Mouse (Mus musculus) heart, postnatal 0 days (tissue): ENCODE data around the gene 2210016F16Rik. TPM values are rescaled to one million over a fixed set of nuclear protein-coding genes. Genes with fewer than 3 reads are reported as not detected.

Source experiments
- ATAC-seq: fragments of 200-750 bp; cut with Nextera tagmentation; 2 replicates; pipeline ENCODE4 v1.8.0; 2017; ENCODE audit warnings: low read depth, moderate number of reproducible peaks, moderate library complexity; ENCODE audit not compliant: insufficient read depth
- DNase-seq: peaks from one replicate; pipeline ENCODE4 v3.0.0-alpha.2; 2016; ENCODE audit warnings: low spot score
- H3K27ac ChIP-seq: fragments of 300-500 bp; sonication (generic); 2 replicates; pipeline ENCODE4 v1.5.1; 2014; ENCODE audit warnings: low read depth, mild to moderate bottlenecking
- H3K27me3 ChIP-seq: fragments of 300-500 bp; sonication (generic); 2 replicates; pipeline ENCODE4 v1.6.1; 2014; ENCODE audit warnings: low read length, mixed read lengths; ENCODE audit not compliant: control insufficient read depth, insufficient read depth
- H3K36me3 ChIP-seq: fragments of 300-500 bp; sonication (generic); replicated peaks from 2 replicates; pipeline ENCODE4 v1.6.1; 2014; ENCODE audit warnings: low read length, mixed read lengths; ENCODE audit not compliant: control insufficient read depth, insufficient read depth
- H3K4me1 ChIP-seq: fragments of 300-500 bp; sonication (generic); 2 replicates; pipeline ENCODE4 v1.6.1; 2014; ENCODE audit warnings: antibody characterized with exemption; ENCODE audit not compliant: control insufficient read depth, insufficient read depth
- H3K4me2 ChIP-seq: fragments of 300-500 bp; sonication (generic); 2 replicates; pipeline ENCODE4 v1.6.1; 2014; ENCODE audit warnings: low read depth, mild to moderate bottlenecking, low read length, moderate library complexity
- H3K4me3 ChIP-seq: fragments of 300-500 bp; sonication (generic); 2 replicates; pipeline ENCODE4 v1.5.1; 2014; ENCODE audit warnings: low read depth, low read length
- H3K9ac ChIP-seq: fragments of 300-500 bp; sonication (generic); replicated peaks from 2 replicates; pipeline ENCODE4 v1.6.1; 2014; ENCODE audit warnings: low read depth, low read length, mixed read lengths
- H3K9me3 ChIP-seq: fragments of 300-500 bp; sonication (generic); replicated peaks from 2 replicates; pipeline ENCODE4 v1.6.1; 2016; ENCODE audit warnings: low read length; ENCODE audit not compliant: control insufficient read depth
- CTCF ChIP-seq: IDR thresholded peaks from 2 replicates; pipeline ENCODE4 v1.5.1; 2016; ENCODE audit warnings: antibody characterized with exemption, control low read depth, low read depth
- EP300 ChIP-seq: IDR thresholded peaks from 2 replicates; pipeline ENCODE4 v1.6.1; 2016; ENCODE audit warnings: antibody characterized with exemption, low read depth
- WGBS: fragments of 180-500 bp; shearing (Covaris S2); extraction: QIAGEN DNeasy Blood & Tissue Kit; methylation state at CpG from one replicate; pipeline ENCODE4 v1.1.7; 2014; 5-methylcytosine and 5-hydroxymethylcytosine counted together
- polyA plus RNA-seq: library from polyadenylated mRNA; unstranded; fragments of >200 nt; fragmentation: Nextera tagmentation; extraction: Ambion mirVana; gene quantifications from 2 replicates; pipeline ENCODE4 v1.2.1, GENCODE M21; 2015
- total RNA-seq: library from RNA; depleted of rRNA; stranded (reverse); fragments of >200 nt; gene quantifications from 2 replicates; pipeline ENCODE4 v1.2.3, GENCODE M21; 2014; ENCODE audit warnings: low replicate concordance; rRNA removed

2210016F16Rik gene
- total RNA-seq (24.9 and 32.7 TPM in 2 replicates), polyA plus RNA-seq (25.7 and 26.5 TPM in 2 replicates)

GRCm38 (mm10) chr13:58384779-58385546, at the start of gene 2210016F16Rik:
Gene 2210016F16Rik, minus strand, starts transcription at chr13:58385225.
- TF ChIP-seq CTCF (no peak), EP300 (no peak)
- Histone ChIP-seq H3K36me3 (peaks cover 30% of the 10 kb centered on the region), H3K9ac (peak within 1 kb of the TSS; percentile 57), H3K4me2 (peak within 1 kb of the TSS; percentile 72), H3K27me3 (no peaks in the 10 kb centered on the region), H3K4me3 (peak within 1 kb of the TSS; percentile 56), H3K27ac (peak within 1 kb of the TSS; percentile 2; the same call in 1 of the 2 replicates), H3K4me1 (peaks cover 6% of the 10 kb centered on the region; the same call in 1 of the 2 replicates), H3K9me3 (0 out of 2 replicates have a peak, but pooled peaks cover 17% of the 10 kb centered on the region)
- ATAC-seq (peak; percentile 74), DNase-seq (peak; percentile 61)
- WGBS, result 3% methylated on average over 78 of the region's 80 CpGs

GRCm38 (mm10) chr13:58423061-58423660, 38.1 kb upstream of the 2210016F16Rik start:
- no peaks in the 10 kb centered on the region for H3K27me3 ChIP-seq
- no peaks in the 10 kb centered on the region for H3K36me3 ChIP-seq
- H3K9ac ChIP-seq, result no peak overlapping the region
- H3K4me3 ChIP-seq, result no peak overlapping the region
- TF ChIP-seq CTCF, result no peak
- no peak; the same call in 1 of the 2 replicates for TF ChIP-seq EP300
- no peaks in the 10 kb centered on the region for H3K9me3 ChIP-seq
- H3K4me1 ChIP-seq, result peaks cover 18% of the 10 kb centered on the region
- WGBS, result 15% methylated on average over 10 of the region's 10 CpGs
- 0 out of 2 replicates have a peak overlapping the region, but pooled peaks have one; percentile 10 for H3K4me2 ChIP-seq
- DNase-seq, result peak; percentile 70
- ATAC-seq, result peak; percentile 90
- H3K27ac ChIP-seq, result peak overlapping the region; percentile 71

GRCm38 (mm10) chr13:58422242-58422641, 37.2 kb upstream of the 2210016F16Rik start:
- Histone ChIP-seq H3K27me3 (no peaks in the 10 kb centered on the region), H3K4me3 (no peak overlapping the region), H3K36me3 (no peaks in the 10 kb centered on the region), H3K27ac (no peak overlapping the region), H3K9me3 (no peaks in the 10 kb centered on the region), H3K9ac (no peak overlapping the region), H3K4me1 (peaks cover 18% of the 10 kb centered on the region), H3K4me2 (no peak overlapping the region)
- 61% methylated on average over 4 of the region's 4 CpGs for WGBS
- DNase-seq (no peak), ATAC-seq (no peak)
- TF ChIP-seq CTCF, result no peak
- TF ChIP-seq EP300, result no peak

- TF ChIP-seq CTCF (no peak), EP300 (no peak)
- no peak overlapping the region for H3K9ac ChIP-seq
These were observed 36.0 kb upstream of the 2210016F16Rik start for GRCm38 (mm10) chr13:58421026-58421425.

GRCm38 (mm10) chr13:58419266-58419665, 34.2 kb upstream of the 2210016F16Rik start:
- Histone ChIP-seq H3K4me2 (no peak overlapping the region), H3K4me3 (no peak overlapping the region), H3K36me3 (no peaks in the 10 kb centered on the region), H3K4me1 (peaks cover 23% of the 10 kb centered on the region), H3K27ac (no peak overlapping the region), H3K9ac (no peak overlapping the region), H3K9me3 (no peaks in the 10 kb centered on the region), H3K27me3 (no peaks in the 10 kb centered on the region)
- no peak for TF ChIP-seq CTCF
- WGBS, result 100% methylated on average over 1 of the region's 1 CpGs
- DNase-seq (no peak), ATAC-seq (no peak)

More at GRCm38 (mm10) chr13:58421026-58421425, 36.0 kb upstream of the 2210016F16Rik start:
- Histone ChIP-seq H3K4me1 (peaks cover 18% of the 10 kb centered on the region), H3K36me3 (no peaks in the 10 kb centered on the region), H3K9me3 (no peaks in the 10 kb centered on the region), H3K4me2 (no peak overlapping the region), H3K27me3 (no peaks in the 10 kb centered on the region), H3K4me3 (no peak overlapping the region), H3K27ac (no peak overlapping the region)
- ATAC-seq, result no peak
- no peak for DNase-seq
- WGBS, result 82% methylated on average over 4 of the region's 4 CpGs
